Mouse (Mus musculus) ES-E14 (cell line): ENCODE measurements around the gene Cadps.

Experiments used
- CHD2 ChIP-seq: IDR thresholded peaks from 2 replicates; pipeline ENCODE4 v1.6.1; 2014; ENCODE audit warnings: mild to moderate bottlenecking, low read depth, low read length, inconsistent platforms
- HCFC1 ChIP-seq: IDR thresholded peaks from 2 replicates; pipeline ENCODE4 v1.6.1; 2012; ENCODE audit warnings: low read length, inconsistent platforms, borderline replicate concordance; ENCODE audit not compliant: insufficient read depth
- MAFK ChIP-seq: IDR thresholded peaks from 2 replicates; pipeline ENCODE4 v1.6.1; 2014; ENCODE audit warnings: mild to moderate bottlenecking, low read depth, low read length, inconsistent platforms; ENCODE audit not compliant: insufficient read depth
- ZC3H11A ChIP-seq: IDR thresholded peaks from 2 replicates; pipeline ENCODE4 v1.6.1; 2012; ENCODE audit warnings: low read depth, mild to moderate bottlenecking, inconsistent platforms, low read length, borderline replicate concordance
- ZNF384 ChIP-seq: IDR thresholded peaks from 2 replicates; pipeline ENCODE4 v1.6.1; 2012; ENCODE audit warnings: low read depth, low read length, inconsistent platforms

GRCm38 (mm10) chr14:12821156-12821813 is 1.6 kb downstream of the Cadps start:
- TF ChIP-seq MAFK (no peak), ZNF384 (no peak), ZC3H11A (no peak), CHD2 (no peak), HCFC1 (no peak)
